Mouse (Mus musculus) lung, embryonic 14.5 days (tissue): ENCODE measurements at regions not wholly inside any gene's neighbourhood (a gene's known extent, or its start where the extent isn't known, plus 50 kb on each side); places are given as distances from the start of the nearest gene placed in this dataset.
A peak's percentile ranks its signal among the peaks of the same experiment; 100 is the strongest.

Experiments used
- ATAC-seq: fragments of 200-750 bp; cut with Nextera tagmentation; 2 replicates; pipeline ENCODE4 v1.8.0; 2017; ENCODE audit warnings: mild to moderate bottlenecking, moderate TSS enrichment, moderate library complexity; ENCODE audit not compliant: insufficient read depth
- DNase-seq: peaks from one replicate; pipeline ENCODE4 v3.0.0-alpha.2; 2015
- H3K27ac ChIP-seq: fragments of 300-500 bp; sonication (generic); 2 replicates; pipeline ENCODE4 v1.5.1; 2014; ENCODE audit warnings: low read depth, mild to moderate bottlenecking, moderate library complexity
- H3K27me3 ChIP-seq: fragments of 300-500 bp; sonication (generic); 2 replicates; pipeline ENCODE4 v1.6.1; 2014; ENCODE audit warnings: low read length, control low read depth; ENCODE audit not compliant: insufficient read depth
- H3K36me3 ChIP-seq: fragments of 300-500 bp; sonication (generic); 2 replicates; pipeline ENCODE4 v1.6.1; 2014; ENCODE audit warnings: control low read depth; ENCODE audit not compliant: insufficient read depth
- H3K4me1 ChIP-seq: fragments of 300-500 bp; sonication (generic); 2 replicates; pipeline ENCODE4 v1.6.1; 2014; ENCODE audit warnings: antibody characterized with exemption, control low read depth; ENCODE audit not compliant: insufficient read depth
- H3K4me2 ChIP-seq: fragments of 300-500 bp; sonication (generic); 2 replicates; pipeline ENCODE4 v1.6.1; 2014; ENCODE audit warnings: mild to moderate bottlenecking
- H3K4me3 ChIP-seq: fragments of 300-500 bp; sonication (generic); 2 replicates; pipeline ENCODE4 v1.5.1; 2014; ENCODE audit warnings: low read depth, low read length
- H3K9ac ChIP-seq: fragments of 300-500 bp; sonication (generic); 2 replicates; pipeline ENCODE4 v1.6.1; 2014
- H3K9me3 ChIP-seq: fragments of 300-500 bp; sonication (generic); 2 replicates; pipeline ENCODE4 v1.6.1; 2016; ENCODE audit warnings: low read depth, low read length, control low read depth
- CTCF ChIP-seq: IDR thresholded peaks from 2 replicates; pipeline ENCODE4 v1.5.1; 2016; ENCODE audit warnings: antibody characterized with exemption, low read depth
- WGBS: fragments of 180-500 bp; shearing (Covaris S2); extraction: QIAGEN DNeasy Blood & Tissue Kit; methylation state at CpG from one replicate; pipeline ENCODE4 v1.1.7; 2014; 5-methylcytosine and 5-hydroxymethylcytosine counted together

- H3K4me2 ChIP-seq, result peak overlapping the region; percentile 29
- DNase-seq (peak; percentile 33), ATAC-seq (no peak)
- no peaks in the 10 kb centered on the region for H3K27me3 ChIP-seq
- no peaks in the 10 kb centered on the region for H3K36me3 ChIP-seq
- no peak overlapping the region for H3K4me3 ChIP-seq
- 29% methylated on average over 8 of the region's 8 CpGs for WGBS
- no peaks in the 10 kb centered on the region for H3K9me3 ChIP-seq
- no peak overlapping the region for H3K9ac ChIP-seq
- TF ChIP-seq CTCF, result no peak
- no peak overlapping the region for H3K27ac ChIP-seq
- no peaks in the 10 kb centered on the region for H3K4me1 ChIP-seq
These were observed 331.2 kb downstream of the Setd4 start for GRCm38 (mm10) chr16:93272636-93273035.

GRCm38 (mm10) chr16:93272146-93272545 is 331.7 kb downstream of the Setd4 start:
- WGBS, result 22% methylated on average over 6 of the region's 6 CpGs
- Histone ChIP-seq H3K36me3 (no peaks in the 10 kb centered on the region), H3K4me1 (no peaks in the 10 kb centered on the region), H3K27ac (no peak overlapping the region), H3K9me3 (no peaks in the 10 kb centered on the region), H3K4me2 (peak overlapping the region; percentile 29), H3K27me3 (no peaks in the 10 kb centered on the region), H3K9ac (no peak overlapping the region), H3K4me3 (no peak overlapping the region)
- TF ChIP-seq CTCF, result no peak
- ATAC-seq (no peak), DNase-seq (peak; percentile 14)

- no peak for DNase-seq
- ATAC-seq, result no peak
- 65% methylated on average over 4 of the region's 4 CpGs for WGBS
These were observed 339.7 kb downstream of the Setd4 start for GRCm38 (mm10) chr16:93264061-93264585.

GRCm38 (mm10) chr16:93263141-93263815 is 340.6 kb downstream of the Setd4 start:
- DNase-seq, result no peak
- Histone ChIP-seq H3K4me3 (no peak overlapping the region), H3K4me1 (no peaks in the 10 kb centered on the region), H3K9me3 (no peaks in the 10 kb centered on the region), H3K36me3 (no peaks in the 10 kb centered on the region), H3K4me2 (no peak overlapping the region), H3K27me3 (no peaks in the 10 kb centered on the region), H3K9ac (no peak overlapping the region), H3K27ac (no peak overlapping the region)
- 73% methylated on average over 8 of the region's 8 CpGs for WGBS
- TF ChIP-seq CTCF, result no peak
- ATAC-seq, result no peak

More at GRCm38 (mm10) chr16:93264061-93264585, 339.7 kb downstream of the Setd4 start:
- no peak for TF ChIP-seq CTCF
- Histone ChIP-seq H3K9me3 (no peaks in the 10 kb centered on the region), H3K4me2 (no peak overlapping the region), H3K27me3 (no peaks in the 10 kb centered on the region), H3K36me3 (no peaks in the 10 kb centered on the region), H3K4me3 (no peak overlapping the region), H3K4me1 (no peaks in the 10 kb centered on the region), H3K9ac (no peak overlapping the region), H3K27ac (no peak overlapping the region)

- Histone ChIP-seq H3K9ac (no peak overlapping the region), H3K36me3 (no peaks in the 10 kb centered on the region), H3K9me3 (no peaks in the 10 kb centered on the region), H3K27me3 (no peaks in the 10 kb centered on the region), H3K27ac (no peak overlapping the region), H3K4me2 (no peak overlapping the region), H3K4me1 (no peaks in the 10 kb centered on the region), H3K4me3 (no peak overlapping the region)
- 35% methylated on average over 7 of the region's 7 CpGs for WGBS
- peak; percentile 40 for DNase-seq
- ATAC-seq, result no peak
- no peak for TF ChIP-seq CTCF
These were observed 357.0 kb downstream of the Setd4 start for GRCm38 (mm10) chr16:93246825-93247224.

GRCm38 (mm10) chr16:93245738-93246137 is 358.1 kb downstream of the Setd4 start:
- Histone ChIP-seq H3K27me3 (no peaks in the 10 kb centered on the region), H3K36me3 (no peaks in the 10 kb centered on the region), H3K4me1 (no peaks in the 10 kb centered on the region), H3K9me3 (no peaks in the 10 kb centered on the region), H3K27ac (no peak overlapping the region), H3K4me2 (no peak overlapping the region), H3K9ac (no peak overlapping the region), H3K4me3 (no peak overlapping the region)
- 73% methylated on average over 6 of the region's 6 CpGs for WGBS
- ATAC-seq (no peak), DNase-seq (no peak)
- TF ChIP-seq CTCF, result no peak

GRCm38 (mm10) chr16:93238898-93239297 is 365.0 kb downstream of the Setd4 start:
- DNase-seq (no peak), ATAC-seq (no peak)
- Histone ChIP-seq H3K27ac (no peak overlapping the region), H3K4me1 (no peaks in the 10 kb centered on the region), H3K4me3 (no peak overlapping the region), H3K27me3 (no peaks in the 10 kb centered on the region), H3K9ac (no peak overlapping the region), H3K9me3 (no peaks in the 10 kb centered on the region), H3K4me2 (no peak overlapping the region), H3K36me3 (no peaks in the 10 kb centered on the region)
- 86% methylated on average over 4 of the region's 4 CpGs for WGBS
- TF ChIP-seq CTCF, result no peak
